Mouse (Mus musculus): ENCODE data around the gene Gm16253. TPM values are rescaled to one million over a fixed set of nuclear protein-coding genes. Genes with fewer than 3 reads are reported as not detected.

Gm16253 gene
- polyA plus RNA-seq, 1 experiment, result not detected

Other genes with a start within 250 kb of the Gm16253 start
- gene BC107364, start 124.7 kb upstream of the Gm16253 start, polyA plus RNA-seq (2012; rRNA removed), result not detected in 2 replicates
- 0.60 and 1.1 TPM in 2 replicates for gene Hfe2, start 51.8 kb upstream of the Gm16253 start, polyA plus RNA-seq (2012; rRNA removed)
- gene Txnip, start 19.0 kb upstream of the Gm16253 start, polyA plus RNA-seq (2012; rRNA removed), result 27.5 and 27.7 TPM in 2 replicates
- 67.3 and 84.3 TPM in 2 replicates for gene Polr3gl, start 17.2 kb downstream of the Gm16253 start, polyA plus RNA-seq (2012; rRNA removed)
- gene Ankrd34a, start 19.7 kb downstream of the Gm16253 start, polyA plus RNA-seq (2012; rRNA removed), result 50.2 and 57.4 TPM in 2 replicates
- 30.3 and 30.7 TPM in 2 replicates for gene Lix1l, start 24.2 kb downstream of the Gm16253 start, polyA plus RNA-seq (2012; rRNA removed)
- 37.4 and 40.3 TPM in 2 replicates for gene Rbm8a, start 52.9 kb downstream of the Gm16253 start, polyA plus RNA-seq (2012; rRNA removed)
- 61.4 and 64.5 TPM in 2 replicates for gene Pex11b, start 58.4 kb downstream of the Gm16253 start, polyA plus RNA-seq (2012; rRNA removed)
- 0.10 and 0.11 TPM in 2 replicates for gene Gm42957, start 58.5 kb downstream of the Gm16253 start, polyA plus RNA-seq (2012; rRNA removed)
- gene Itga10, start 68.6 kb downstream of the Gm16253 start, polyA plus RNA-seq (2012; rRNA removed), result 2.9 and 3.2 TPM in 2 replicates
- 5.9 and 9.8 TPM in 2 replicates for gene Ankrd35, start 93.1 kb downstream of the Gm16253 start, polyA plus RNA-seq (2012; rRNA removed)
- 25.2 and 25.8 TPM in 2 replicates for gene Pias3, start 119.4 kb downstream of the Gm16253 start, polyA plus RNA-seq (2012; rRNA removed)
- 10.2 and 10.5 TPM in 2 replicates for gene Nudt17, start 131.6 kb downstream of the Gm16253 start, polyA plus RNA-seq (2012; rRNA removed)
- gene Polr3c, start 150.6 kb downstream of the Gm16253 start, polyA plus RNA-seq (2012; rRNA removed), result 34.2 and 34.4 TPM in 2 replicates
- 46.0 and 49.0 TPM in 2 replicates for gene Rnf115, start 150.7 kb downstream of the Gm16253 start, polyA plus RNA-seq (2012; rRNA removed)

Data from frontal cortex, adult 2 months (tissue).